Mouse (Mus musculus) ES-E14 (cell line): Measurements from ENCODE around the gene Ube2k. TPM values are rescaled to one million over a fixed set of nuclear protein-coding genes. Genes with fewer than 3 reads are reported as not detected.

Experiments used
- DNase-seq: peaks from one replicate; pipeline ENCODE4 v3.0.0-alpha.2; 2013; ENCODE audit warnings: low read depth, low spot score
- H3K27ac ChIP-seq: 2 replicates; pipeline ENCODE4 v1.5.1; 2012; ENCODE audit warnings: low read depth, mild to moderate bottlenecking, low read length, moderate library complexity, mixed read lengths; ENCODE audit not compliant: poor library complexity, insufficient read depth, severe bottlenecking
- H3K36me3 ChIP-seq: 2 replicates; pipeline ENCODE4 v1.6.1; 2012; ENCODE audit warnings: mild to moderate bottlenecking, low read length, moderate library complexity, mixed read lengths; ENCODE audit not compliant: control insufficient read depth, poor library complexity, insufficient read depth, severe bottlenecking
- H3K4me1 ChIP-seq, 2 experiments: fragments of 150-350 bp in 1 of 2; sonication (generic) in 1 of 2; 2 replicates each; pipeline ENCODE4 v1.6.1; 2012; ENCODE audit warnings: low read length in 2 of 2, mild to moderate bottlenecking in 1 of 2, mixed read lengths in 1 of 2; ENCODE audit not compliant: control insufficient read depth in 2 of 2, insufficient read depth in 2 of 2, poor library complexity in 1 of 2
- H3K4me3 ChIP-seq, 2 experiments: fragments of 150-350 bp in 1 of 2; sonication (generic) in 1 of 2; 2 replicates each; pipeline ENCODE4 v1.5.1; 2012; ENCODE audit warnings: low read length in 2 of 2, low read depth in 1 of 2, mild to moderate bottlenecking in 1 of 2, mixed read lengths in 1 of 2; ENCODE audit not compliant: insufficient read depth in 1 of 2, poor library complexity in 1 of 2, severe bottlenecking in 1 of 2
- H3K9ac ChIP-seq: 2 replicates; pipeline ENCODE4 v1.6.1; 2012; ENCODE audit warnings: low read depth, mild to moderate bottlenecking, low read length, mixed read lengths; ENCODE audit not compliant: poor library complexity, insufficient read depth, severe bottlenecking
- H3K9me3 ChIP-seq: fragments of 150-350 bp; sonication (generic); 2 replicates; pipeline ENCODE4 v1.6.1; 2012; ENCODE audit warnings: low read depth, mild to moderate bottlenecking, low read length; ENCODE audit not compliant: control insufficient read depth, insufficient read depth
- CHD2 ChIP-seq: IDR thresholded peaks from 2 replicates; pipeline ENCODE4 v1.6.1; 2014; ENCODE audit warnings: mild to moderate bottlenecking, low read depth, low read length, inconsistent platforms
- HCFC1 ChIP-seq: IDR thresholded peaks from 2 replicates; pipeline ENCODE4 v1.6.1; 2012; ENCODE audit warnings: low read length, inconsistent platforms, borderline replicate concordance; ENCODE audit not compliant: insufficient read depth
- MAFK ChIP-seq: IDR thresholded peaks from 2 replicates; pipeline ENCODE4 v1.6.1; 2014; ENCODE audit warnings: mild to moderate bottlenecking, low read depth, low read length, inconsistent platforms; ENCODE audit not compliant: insufficient read depth
- ZC3H11A ChIP-seq: IDR thresholded peaks from 2 replicates; pipeline ENCODE4 v1.6.1; 2012; ENCODE audit warnings: low read depth, mild to moderate bottlenecking, inconsistent platforms, low read length, borderline replicate concordance
- ZNF384 ChIP-seq: IDR thresholded peaks from 2 replicates; pipeline ENCODE4 v1.6.1; 2012; ENCODE audit warnings: low read depth, low read length, inconsistent platforms
- in situ Hi-C, 2 experiments: fragments of 600-800 bp; cut with MboI; formaldehyde crosslinking; loops; one replicate each; pipeline ENCODE4 v1.15.1; 2025; ENCODE audit warnings: low sequenced_read_pairs in 2 of 2, inconsistent platforms in 1 of 2; ENCODE audit not compliant: unreplicated experiment in 2 of 2
- total RNA-seq: library from RNA; depleted of rRNA; stranded (reverse); fragments of 300-350 nt; gene quantifications from 2 replicates; pipeline ENCODE4 v1.2.3, GENCODE M21; 2012; rRNA removed

The Ube2k gene
- total RNA-seq = 77.1 and 101 TPM in 2 replicates

GRCm38 (mm10) chr5:65536751-65537419 lies at the start of gene Ube2k, which contains the start of gene Smim14:
TSS of gene Ube2k (plus strand) at chr5:65537233.
TSS of gene Smim14 (minus strand) at chr5:65537184.
- H3K9me3 ChIP-seq = no peaks in the 10 kb centered on the region
- in situ Hi-C loops = no loop called here
- no peaks in the 10 kb centered on the region; the same call in 1 of the 2 replicates for H3K36me3 ChIP-seq
- H3K4me1 ChIP-seq = peaks cover 11 to 31% of the 10 kb centered on the region in 2 experiments
- H3K4me3 ChIP-seq = peak within 1 kb of the TSS; percentile 88 to 95
- TF ChIP-seq CHD2 = no peak
- no peak for TF ChIP-seq ZNF384
- TF ChIP-seq MAFK = no peak
- TF ChIP-seq HCFC1 = peak; percentile 60; the same call in 1 of the 2 replicates
- TF ChIP-seq ZC3H11A = no peak
- H3K9ac ChIP-seq = peak within 1 kb of the TSS; percentile 95
- peak; percentile 73 for DNase-seq
- H3K27ac ChIP-seq = peak within 1 kb of the TSS; percentile 88

GRCm38 (mm10) chr5:65487381-65487780 lies 49.7 kb upstream of the Ube2k start:
- H3K4me1 ChIP-seq = peaks cover 5 to 6% of the 10 kb centered on the region in 2 experiments; a peak in 3 of 4 replicates
- no peaks in the 10 kb centered on the region for H3K9me3 ChIP-seq
- H3K4me3 ChIP-seq = no peak overlapping the region
- TF ChIP-seq CHD2 (no peak), HCFC1 (no peak), ZNF384 (no peak), MAFK (no peak)
- no peak for DNase-seq
- in situ Hi-C loops = no loop called here
- no peaks in the 10 kb centered on the region for H3K36me3 ChIP-seq
- H3K9ac ChIP-seq = no peak overlapping the region
- no peak overlapping the region for H3K27ac ChIP-seq

GRCm38 (mm10) chr5:65488725-65489124 lies 48.3 kb upstream of the Ube2k start:
- Histone ChIP-seq H3K36me3 (no peaks in the 10 kb centered on the region), H3K27ac (no peak overlapping the region), H3K9me3 (no peaks in the 10 kb centered on the region), H3K9ac (no peak overlapping the region), H3K4me3 (no peak overlapping the region), H3K4me1 (peaks cover 5 to 6% of the 10 kb centered on the region in 2 experiments; a peak in 3 of 4 replicates)
- in situ Hi-C loops = no loop called here
- no peak for DNase-seq
- TF ChIP-seq ZNF384 (no peak), CHD2 (no peak), HCFC1 (no peak), ZC3H11A (no peak)

DNA sequence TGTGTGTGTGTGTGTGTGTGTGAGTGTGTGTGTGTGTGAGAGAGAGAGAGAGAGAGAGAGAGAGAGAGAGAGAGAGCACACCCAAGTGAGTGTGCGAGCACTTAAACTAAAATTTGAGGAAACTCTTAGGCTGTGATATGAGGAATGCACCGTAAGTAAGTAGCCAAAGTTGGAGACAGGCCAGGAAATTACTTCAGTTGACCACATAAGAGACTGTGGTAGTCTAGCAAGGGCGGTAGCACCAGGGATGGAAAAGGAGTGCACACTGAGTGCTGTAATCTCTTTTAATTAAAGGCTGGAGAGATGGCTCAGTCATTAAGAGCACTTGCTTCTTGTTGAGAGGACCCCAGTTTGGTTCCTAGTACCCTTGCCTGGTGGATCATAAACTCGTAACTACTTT lies 47.2 kb upstream of the Ube2k start:
- Histone ChIP-seq H3K36me3 (no peaks in the 10 kb centered on the region), H3K4me1 (peaks cover 5 to 6% of the 10 kb centered on the region in 2 experiments; a peak in 3 of 4 replicates), H3K9me3 (no peaks in the 10 kb centered on the region), H3K27ac (no peak overlapping the region), H3K4me3 (no peak overlapping the region), H3K9ac (no peak overlapping the region)
- DNase-seq = no peak
- TF ChIP-seq HCFC1 (no peak), ZC3H11A (no peak), CHD2 (no peak), ZNF384 (no peak), MAFK (no peak)
- in situ Hi-C loops = no loop called here
